Mouse (Mus musculus): ENCODE measurements around the gene Megf8.

DNA sequence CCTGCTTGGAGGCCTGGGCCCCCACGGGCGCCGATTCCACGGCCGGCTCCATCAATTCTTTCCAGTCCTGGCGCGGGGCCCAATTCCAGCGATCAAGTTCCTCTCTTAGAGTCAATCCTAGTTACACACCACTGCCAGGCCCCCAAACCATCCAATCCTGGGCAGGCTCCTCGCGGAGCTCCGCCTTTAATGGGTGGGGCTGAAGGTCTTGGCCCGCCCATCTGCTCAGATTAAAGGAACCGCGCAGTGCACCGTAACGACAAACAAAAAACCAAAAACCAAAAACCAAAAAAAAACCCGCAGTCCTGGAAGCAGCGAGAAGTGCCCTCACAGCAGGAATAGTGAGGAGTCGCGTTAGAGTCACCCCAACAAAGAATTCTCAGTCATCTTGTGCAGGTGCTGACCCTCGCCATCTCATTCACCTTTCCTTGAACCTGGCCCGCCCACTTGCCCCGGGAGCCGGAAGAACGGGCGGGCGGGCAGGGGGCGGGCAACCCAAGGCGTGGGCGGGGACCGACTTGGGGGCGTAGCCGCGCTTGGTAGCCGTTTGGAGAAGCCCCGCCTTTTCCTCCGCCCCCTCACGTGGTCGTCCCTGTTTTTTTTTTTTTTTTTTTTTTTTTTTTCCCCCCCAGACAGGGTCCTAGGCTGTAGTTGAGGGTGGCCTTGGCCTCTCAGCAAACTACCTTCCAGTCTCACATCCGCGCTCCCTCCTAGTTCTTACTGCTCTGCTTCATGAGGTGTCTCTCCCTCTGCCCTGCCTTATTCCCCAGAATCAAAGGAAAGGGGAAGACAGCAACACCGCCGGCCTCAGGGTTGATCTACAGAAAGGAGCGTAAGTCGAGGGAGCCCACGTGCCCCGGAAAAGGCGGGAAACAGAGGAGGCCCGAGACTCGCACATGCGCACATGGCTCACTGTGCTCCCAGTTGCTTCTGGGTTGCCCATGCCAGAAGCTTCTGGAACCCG is 78.9 kb downstream of the Megf8 start:
- TF ChIP-seq MAX (IDR thresholded peaks at IDR 0.05; ENCODE audit: low read depth) (no peak), POLR2A (IDR thresholded peaks at IDR 0.05; ENCODE audit: insufficient read length, low read depth) (no peak), USF1 (IDR thresholded peaks at IDR 0.05; ENCODE audit: low read depth) (peak; percentile 81), POLR2AphosphoS2 (IDR thresholded peaks at IDR 0.05; ENCODE audit: insufficient read length, low read depth) (no peak), TCF3 (IDR thresholded peaks at IDR 0.05; ENCODE audit: insufficient read length, low read depth) (no peak), REST (IDR thresholded peaks at IDR 0.05; ENCODE audit: insufficient read depth, insufficient read length) (no peak), MYOD1 (IDR thresholded peaks at IDR 0.05; ENCODE audit: control insufficient read depth in 1 of 3, insufficient read length in 2 of 3, low read depth in 2 of 3) (no peak), E2F4 (IDR thresholded peaks at IDR 0.05; ENCODE audit: insufficient read depth) (no peak), MYOG (IDR thresholded peaks at IDR 0.05; ENCODE audit: control insufficient read depth in 1 of 3, insufficient read depth in 1 of 3, insufficient read length in 2 of 3, low read depth in 2 of 3) (no peak)
